Mouse (Mus musculus): ENCODE results near the gene Adamts4. TPM values are rescaled to one million over a fixed set of nuclear protein-coding genes. Genes with fewer than 3 reads are reported as not detected.
A peak's percentile ranks its signal among the peaks of the same experiment; 100 is the strongest.

Gene Adamts4
- 6.7 TPM for polyA plus RNA-seq (2012; fragmentation: generic; extraction: Trizol)
- long read RNA-seq, experiment 1, full-length matches to known transcripts, result 14 of 19 reads
- long read RNA-seq, experiment 1, partial matches to known transcripts, result 1 of 19 reads
- long read RNA-seq, experiment 1, other reads (novel, unspliced or antisense), result 4 of 19 reads
- long read RNA-seq, experiment 2, full-length matches to known transcripts, result 45 of 47 reads
- long read RNA-seq, experiment 2, partial matches to known transcripts, result 0 of 47 reads
- long read RNA-seq, experiment 2, other reads (novel, unspliced or antisense), result 2 of 47 reads

- Histone ChIP-seq H3K36me3 (ENCODE audit: control insufficient read depth, insufficient read depth) (peaks cover 5% of the 10 kb centered on the region), H3K4me3 (ENCODE audit: insufficient read depth, poor library complexity, severe bottlenecking) (peak within 1 kb of the TSS; percentile 29), H3ac (ENCODE audit: control insufficient read depth, insufficient read length, low read depth) (peak within 1 kb of the TSS; percentile 72), H3K79me2 (ENCODE audit: control insufficient read depth, insufficient read depth) (peaks cover 18% of the 10 kb centered on the region), H3K79me3 (ENCODE audit: low read depth) (peaks cover 15% of the 10 kb centered on the region), H3K27me3 (ENCODE audit: control insufficient read depth, insufficient read depth, insufficient read length) (no peaks in the 10 kb centered on the region)
- TF ChIP-seq MAX (IDR thresholded peaks at IDR 0.05), result no peak
- TF ChIP-seq MYOD1 (IDR thresholded peaks at IDR 0.05; ENCODE audit: control insufficient read depth, insufficient read length, low read depth), result peak; percentile 57
- TF ChIP-seq MYOG (IDR thresholded peaks at IDR 0.05; ENCODE audit: control insufficient read depth, extremely low read depth, insufficient read length), result no peak
Observed at GRCm38 (mm10) chr1:171249913-171250600, at the start of gene Adamts4. Gene Adamts4 (plus strand): TSS chr1:171250421.

GRCm38 (mm10) chr1:171200769-171201168 is 49.5 kb upstream of the Adamts4 start:
- no peaks in the 10 kb centered on the region for H3K79me2 ChIP-seq (ENCODE audit: control insufficient read depth, insufficient read depth)
- H3K79me3 ChIP-seq (ENCODE audit: low read depth), result no peaks in the 10 kb centered on the region
- TF ChIP-seq MYOD1 (IDR thresholded peaks at IDR 0.05; ENCODE audit: control insufficient read depth, insufficient read length, low read depth) (no peak), MAX (IDR thresholded peaks at IDR 0.05) (no peak), FOSL1 (IDR thresholded peaks at IDR 0.05; ENCODE audit: insufficient read depth, low read length, poor library complexity, severe bottlenecking) (no peak), CEBPB (IDR thresholded peaks at IDR 0.05; ENCODE audit: low read depth) (no peak), CTCF (IDR thresholded peaks at IDR 0.05; ENCODE audit: control insufficient read depth, insufficient read depth, insufficient read length) (no peak), USF1 (IDR thresholded peaks at IDR 0.05; ENCODE audit: low read depth) (no peak), MYOG (IDR thresholded peaks at IDR 0.05; ENCODE audit: control insufficient read depth, extremely low read depth, insufficient read length) (no peak)
- H3K27me3 ChIP-seq (ENCODE audit: control insufficient read depth, insufficient read depth, insufficient read length), result no peaks in the 10 kb centered on the region
- H3K36me3 ChIP-seq (ENCODE audit: control insufficient read depth, insufficient read depth), result no peaks in the 10 kb centered on the region
- no peak overlapping the region for H3K4me3 ChIP-seq (ENCODE audit: insufficient read depth, poor library complexity, severe bottlenecking)
- no peak overlapping the region for H3ac ChIP-seq (ENCODE audit: control insufficient read depth, insufficient read length, low read depth)

- H3K79me2 ChIP-seq (ENCODE audit: control insufficient read depth, insufficient read depth), result no peaks in the 10 kb centered on the region
- no peaks in the 10 kb centered on the region for H3K79me3 ChIP-seq (ENCODE audit: low read depth)
- H3K4me3 ChIP-seq (ENCODE audit: insufficient read depth, poor library complexity, severe bottlenecking), result no peak overlapping the region
- no peak for TF ChIP-seq CEBPB (IDR thresholded peaks at IDR 0.05; ENCODE audit: low read depth)
- TF ChIP-seq MYOG (IDR thresholded peaks at IDR 0.05; ENCODE audit: control insufficient read depth, extremely low read depth, insufficient read length), result no peak
- no peak for TF ChIP-seq MAX (IDR thresholded peaks at IDR 0.05)
- no peak for TF ChIP-seq MYOD1 (IDR thresholded peaks at IDR 0.05; ENCODE audit: control insufficient read depth, insufficient read length, low read depth)
- no peak for TF ChIP-seq CTCF (IDR thresholded peaks at IDR 0.05; ENCODE audit: control insufficient read depth, insufficient read depth, insufficient read length)
- TF ChIP-seq USF1 (IDR thresholded peaks at IDR 0.05; ENCODE audit: low read depth), result no peak
- TF ChIP-seq FOSL1 (IDR thresholded peaks at IDR 0.05; ENCODE audit: insufficient read depth, low read length, poor library complexity, severe bottlenecking), result no peak
- H3K27me3 ChIP-seq (ENCODE audit: control insufficient read depth, insufficient read depth, insufficient read length), result no peaks in the 10 kb centered on the region
- H3K36me3 ChIP-seq (ENCODE audit: control insufficient read depth, insufficient read depth), result no peaks in the 10 kb centered on the region
- no peak overlapping the region for H3ac ChIP-seq (ENCODE audit: control insufficient read depth, insufficient read length, low read depth)
Observed at GRCm38 (mm10) chr1:171203471-171204248, 46.6 kb upstream of the Adamts4 start.

GRCm38 (mm10) chr1:171204249-171204644 is 46.0 kb upstream of the Adamts4 start:
- H3K27me3 ChIP-seq (ENCODE audit: control insufficient read depth, insufficient read depth, insufficient read length), result no peaks in the 10 kb centered on the region
- TF ChIP-seq MYOD1 (IDR thresholded peaks at IDR 0.05; ENCODE audit: control insufficient read depth, insufficient read length, low read depth), result no peak
- TF ChIP-seq USF1 (IDR thresholded peaks at IDR 0.05; ENCODE audit: low read depth), result no peak
- no peak for TF ChIP-seq FOSL1 (IDR thresholded peaks at IDR 0.05; ENCODE audit: insufficient read depth, low read length, poor library complexity, severe bottlenecking)
- no peak for TF ChIP-seq MAX (IDR thresholded peaks at IDR 0.05)
- TF ChIP-seq MYOG (IDR thresholded peaks at IDR 0.05; ENCODE audit: control insufficient read depth, extremely low read depth, insufficient read length), result no peak
- no peak for TF ChIP-seq CTCF (IDR thresholded peaks at IDR 0.05; ENCODE audit: control insufficient read depth, insufficient read depth, insufficient read length)
- no peak for TF ChIP-seq CEBPB (IDR thresholded peaks at IDR 0.05; ENCODE audit: low read depth)
- H3K36me3 ChIP-seq (ENCODE audit: control insufficient read depth, insufficient read depth), result no peaks in the 10 kb centered on the region
- H3K4me3 ChIP-seq (ENCODE audit: insufficient read depth, poor library complexity, severe bottlenecking), result no peak overlapping the region
- H3ac ChIP-seq (ENCODE audit: control insufficient read depth, insufficient read length, low read depth), result no peak overlapping the region
- H3K79me2 ChIP-seq (ENCODE audit: control insufficient read depth, insufficient read depth), result no peaks in the 10 kb centered on the region
- H3K79me3 ChIP-seq (ENCODE audit: low read depth), result no peaks in the 10 kb centered on the region

GRCm38 (mm10) chr1:171205704-171206493 is 44.3 kb upstream of the Adamts4 start:
- Histone ChIP-seq H3K36me3 (ENCODE audit: control insufficient read depth, insufficient read depth) (no peaks in the 10 kb centered on the region), H3K79me3 (ENCODE audit: low read depth) (no peaks in the 10 kb centered on the region), H3K27me3 (ENCODE audit: control insufficient read depth, insufficient read depth, insufficient read length) (no peaks in the 10 kb centered on the region), H3K79me2 (ENCODE audit: control insufficient read depth, insufficient read depth) (no peaks in the 10 kb centered on the region), H3K4me3 (ENCODE audit: insufficient read depth, poor library complexity, severe bottlenecking) (no peak overlapping the region), H3ac (ENCODE audit: control insufficient read depth, insufficient read length, low read depth) (no peak overlapping the region)
- TF ChIP-seq MAX (IDR thresholded peaks at IDR 0.05) (no peak), MYOD1 (IDR thresholded peaks at IDR 0.05; ENCODE audit: control insufficient read depth, insufficient read length, low read depth) (no peak), FOSL1 (IDR thresholded peaks at IDR 0.05; ENCODE audit: insufficient read depth, low read length, poor library complexity, severe bottlenecking) (no peak), CEBPB (IDR thresholded peaks at IDR 0.05; ENCODE audit: low read depth) (no peak), CTCF (IDR thresholded peaks at IDR 0.05; ENCODE audit: control insufficient read depth, insufficient read depth, insufficient read length) (no peak), MYOG (IDR thresholded peaks at IDR 0.05; ENCODE audit: control insufficient read depth, extremely low read depth, insufficient read length) (no peak), USF1 (IDR thresholded peaks at IDR 0.05; ENCODE audit: low read depth) (no peak)

Data from C2C12 (cell line).